Mouse (Mus musculus) monocyte, adult 59 days (primary cell): Measurements from ENCODE around the gene Slfn14. TPM values are rescaled to one million over a fixed set of nuclear protein-coding genes. Genes with fewer than 3 reads are reported as not detected.

Experiments used
- total RNA-seq, 2 experiments: library from RNA; stranded (reverse); gene quantifications; one replicate each; pipeline ENCODE4 v1.2.4; 2023

Slfn14 gene
- not detected for total RNA-seq

GRCm38 (mm10) chr11:83286566-83286965 lies at the start of gene Slfn14:
Slfn14 (minus strand) TSS chr11:83286726.

GRCm38 (mm10) chr11:83302526-83303251 lies 16.2 kb upstream of the Slfn14 start, which contains the start of gene Pex12:
Pex12 (minus strand) TSS chr11:83302586.

GRCm38 (mm10) chr11:83298225-83299195 lies 12.0 kb upstream of the Slfn14 start, which contains the start of gene Ap2b1:
Ap2b1 (plus strand) TSS chr11:83299024.

Other genes starting within 250 kb of the Slfn14 start
- 100 to 1,000 TPM; 246 to 268 TPM for gene Slfn2, start 221.6 kb downstream of the Slfn14 start, total RNA-seq
- 10 to 100 TPM; 36.6 to 49.4 TPM for gene Slfn1, start 169.9 kb downstream of the Slfn14 start, total RNA-seq
- gene Slfn4, start 111.5 kb downstream of the Slfn14 start, total RNA-seq = 10 to 100 TPM; 13.0 to 17.7 TPM
- gene Slfn3, start 95.4 kb downstream of the Slfn14 start, total RNA-seq = 1 to 10 TPM; 5.0 to 6.3 TPM
- gene Ap2b1, start 12.3 kb upstream of the Slfn14 start, total RNA-seq = 100 to 1,000 TPM in 1 of 2 experiments, 10 to 100 TPM in 1; 99.8 to 102 TPM
- gene Pex12, start 15.9 kb upstream of the Slfn14 start, total RNA-seq = 10 to 100 TPM in 1 of 2 experiments, 1 to 10 TPM in 1; 7.6 to 15.7 TPM
- gene Rasl10b, start 122.4 kb upstream of the Slfn14 start, total RNA-seq = under 1 TPM; 0.24 to 0.63 TPM
- not detected for gene Gas2l2, start 142.7 kb upstream of the Slfn14 start, total RNA-seq
- gene 1700020L24Rik, start 151.0 kb upstream of the Slfn14 start, total RNA-seq = 1 to 10 TPM; 1.2 to 1.4 TPM
- 1 to 10 TPM; 1.5 TPM for gene Mmp28, start 176.3 kb upstream of the Slfn14 start, total RNA-seq
- 10 to 100 TPM; 82.3 to 97.0 TPM for gene Taf15, start 186.4 kb upstream of the Slfn14 start, total RNA-seq
- gene Heatr9, start 235.4 kb upstream of the Slfn14 start, total RNA-seq = not detected
- gene Ccl5, start 243.8 kb upstream of the Slfn14 start, total RNA-seq = 10 to 100 TPM; 24.6 to 29.4 TPM